Mouse (Mus musculus): Measurements from ENCODE around the gene Tbata.

The Tbata gene

DNA sequence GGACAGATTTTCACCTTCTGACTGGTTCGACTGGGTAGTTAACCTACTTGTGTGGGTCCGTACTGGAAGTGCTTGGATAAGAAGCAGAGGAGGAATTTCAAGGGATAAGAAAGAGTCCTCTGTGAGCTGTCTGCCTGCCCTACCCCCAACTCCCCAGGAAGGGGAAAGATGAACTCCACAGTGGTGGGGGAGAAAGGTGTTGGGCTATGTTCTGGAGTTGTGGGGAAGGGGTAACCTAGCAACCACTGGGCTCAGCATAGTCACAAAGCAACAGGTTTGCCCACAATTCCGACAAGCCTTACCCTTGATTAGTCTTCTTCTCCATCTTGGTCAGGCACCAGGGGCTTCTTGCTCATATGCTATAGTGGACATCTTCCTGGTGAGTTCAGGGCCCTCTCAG lies at the start of gene Tbata:
Gene Tbata, plus strand, starts transcription at position 301 of the 400 bp plus-strand sequence.
- no peak for DNase-seq (ENCODE audit: low spot score)

DNA sequence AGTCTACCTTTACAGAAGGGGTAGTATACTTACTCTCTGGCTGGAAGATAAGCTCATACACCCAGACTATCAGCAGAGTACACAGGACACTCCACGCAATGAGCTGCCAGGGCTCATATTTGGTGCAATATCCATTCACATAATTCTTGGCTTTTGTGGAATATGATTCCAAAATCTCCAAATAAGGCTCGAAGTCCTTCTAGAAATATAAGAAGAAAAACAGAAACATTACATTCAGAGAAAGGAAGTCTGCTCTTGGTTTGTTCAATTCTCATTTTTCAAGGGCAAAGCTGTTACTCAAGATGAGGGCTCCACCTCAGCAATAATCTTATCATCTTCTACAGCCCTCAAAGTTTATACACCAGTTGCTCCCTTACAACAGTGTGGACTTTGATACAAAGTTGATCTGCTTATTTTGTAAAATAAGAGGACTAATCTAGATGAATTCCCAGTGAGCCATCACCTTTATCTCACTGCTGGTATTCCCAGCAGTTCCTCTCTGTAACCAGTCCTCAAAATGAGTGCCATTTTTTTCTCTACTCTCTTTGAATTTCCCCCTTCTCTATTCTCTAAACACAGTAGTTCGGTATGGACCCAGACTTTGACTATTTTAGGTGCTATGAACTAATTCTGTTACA lies 48.4 kb upstream of the Tbata start:
- no peak for DNase-seq (ENCODE audit: low spot score)

DNA sequence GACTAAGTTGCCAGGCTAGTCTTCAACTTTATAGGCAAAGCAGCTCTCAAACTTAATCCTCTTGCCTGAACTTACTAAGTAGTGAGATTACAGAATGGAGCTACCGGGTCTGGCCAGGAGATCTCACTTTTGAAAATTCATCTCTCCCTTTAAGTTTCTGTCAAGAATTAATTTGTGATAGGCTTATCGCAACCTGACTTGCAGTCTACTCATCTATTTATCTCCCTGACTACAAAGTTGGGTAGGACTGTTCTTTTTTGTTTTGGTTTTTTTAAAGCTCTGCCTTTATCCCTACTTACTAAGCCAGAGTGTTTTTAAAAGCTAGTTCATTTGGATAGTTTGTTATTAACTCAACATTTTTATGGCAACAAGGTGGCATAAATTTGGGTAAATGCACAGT lies 47.3 kb upstream of the Tbata start:
- DNase-seq (ENCODE audit: low spot score): no peak

DNA sequence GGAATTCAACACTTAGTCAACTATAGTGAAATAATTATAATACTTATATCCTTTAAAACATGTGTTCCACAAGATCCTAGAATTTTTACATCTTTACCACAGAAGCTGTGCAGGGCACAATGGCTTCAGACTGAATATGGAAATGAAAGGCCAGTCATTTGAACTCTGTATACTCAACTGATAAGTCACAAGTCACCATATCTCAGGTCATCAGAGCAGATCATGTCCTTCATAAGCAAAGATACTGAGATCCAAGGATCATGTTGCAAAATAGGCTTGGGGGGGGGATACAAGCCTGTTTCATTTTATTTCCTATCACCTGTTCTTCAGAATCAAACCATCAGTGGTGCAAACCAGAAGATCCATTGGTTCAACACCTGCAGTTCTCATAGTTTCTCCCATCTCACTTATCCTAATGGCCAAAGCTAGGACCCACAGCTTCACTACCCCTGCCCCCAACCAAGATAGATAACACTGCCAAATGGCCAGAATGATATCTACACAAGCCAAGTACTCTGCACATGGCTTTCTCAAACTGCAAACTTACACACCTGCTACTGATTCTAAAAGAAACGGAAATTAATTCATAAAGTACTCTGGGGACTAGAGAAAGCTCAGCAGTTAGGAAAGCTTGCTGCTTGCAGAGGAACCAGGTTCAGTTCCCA lies 42.9 kb upstream of the Tbata start:
- no peak for DNase-seq (ENCODE audit: low spot score)

DNA sequence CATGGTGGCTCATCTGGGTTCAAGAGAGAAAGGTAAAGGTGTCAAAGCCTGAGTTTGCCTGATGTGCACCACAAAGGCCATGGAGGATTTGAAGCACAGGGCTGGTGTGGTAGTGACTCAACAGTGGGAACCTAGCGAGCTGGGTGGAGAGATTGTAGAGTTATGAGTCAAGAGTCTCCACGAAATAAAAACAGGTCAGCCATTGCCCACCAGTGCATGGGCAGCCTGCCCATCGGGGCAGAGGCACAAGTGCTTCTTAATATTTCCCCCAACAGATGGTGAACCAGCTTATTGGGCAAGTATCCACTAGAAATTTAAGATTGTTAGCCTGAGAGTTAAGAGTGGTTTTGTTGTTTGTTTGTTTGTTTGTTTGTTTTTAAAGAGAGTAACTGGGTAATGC lies 40.8 kb upstream of the Tbata start:
- DNase-seq (ENCODE audit: low spot score): no peak

DNA sequence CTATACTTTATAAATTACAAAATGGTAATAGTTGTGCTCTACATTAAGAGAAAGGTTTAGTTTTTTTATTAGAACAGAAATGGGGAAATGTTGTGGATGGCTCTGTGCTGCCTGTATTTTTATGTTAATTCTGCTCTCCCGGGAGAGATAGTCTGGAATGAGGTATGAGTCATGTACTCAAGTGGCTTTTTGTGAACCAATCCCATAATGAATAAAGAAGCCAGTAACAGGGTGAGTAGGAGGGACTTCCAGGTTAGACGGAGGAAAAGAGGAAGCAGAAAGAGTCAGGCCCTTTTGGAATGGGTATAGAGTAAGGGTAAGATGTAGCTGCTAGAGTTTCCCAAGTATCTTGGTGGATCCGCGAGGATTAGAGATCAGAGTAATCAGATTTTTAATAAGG lies 37.7 kb upstream of the Tbata start:
- DNase-seq (ENCODE audit: low spot score): no peak

DNA sequence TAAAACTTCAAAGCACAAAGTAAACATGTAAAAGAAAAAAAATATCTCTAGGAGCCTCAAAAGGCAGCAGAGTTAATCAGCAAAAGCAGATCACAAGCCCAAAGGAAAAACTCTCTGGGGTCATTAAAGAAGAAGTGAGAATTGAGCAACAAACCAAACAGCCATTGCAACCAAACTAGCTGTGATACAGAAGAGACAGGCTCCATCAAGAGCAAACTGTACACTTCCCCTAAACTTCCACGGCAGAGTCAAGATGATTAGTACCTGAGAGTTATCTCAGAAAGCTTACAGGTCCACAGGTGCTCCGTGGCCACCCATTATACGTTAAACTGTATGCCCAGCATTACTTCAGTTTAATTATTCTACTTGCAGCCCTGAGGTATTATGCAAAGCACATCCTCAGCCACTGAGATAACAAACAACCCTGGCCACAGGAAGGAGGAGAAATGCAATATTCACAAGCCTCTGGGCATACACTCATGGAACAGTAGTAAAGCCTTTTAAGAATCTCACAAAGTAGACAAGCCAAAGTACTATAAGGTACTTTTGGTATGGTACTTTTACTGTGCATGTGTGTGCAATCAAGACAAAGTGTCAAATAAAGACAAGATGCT lies 36.4 kb upstream of the Tbata start:
- no peak for DNase-seq (ENCODE audit: low spot score)

DNA sequence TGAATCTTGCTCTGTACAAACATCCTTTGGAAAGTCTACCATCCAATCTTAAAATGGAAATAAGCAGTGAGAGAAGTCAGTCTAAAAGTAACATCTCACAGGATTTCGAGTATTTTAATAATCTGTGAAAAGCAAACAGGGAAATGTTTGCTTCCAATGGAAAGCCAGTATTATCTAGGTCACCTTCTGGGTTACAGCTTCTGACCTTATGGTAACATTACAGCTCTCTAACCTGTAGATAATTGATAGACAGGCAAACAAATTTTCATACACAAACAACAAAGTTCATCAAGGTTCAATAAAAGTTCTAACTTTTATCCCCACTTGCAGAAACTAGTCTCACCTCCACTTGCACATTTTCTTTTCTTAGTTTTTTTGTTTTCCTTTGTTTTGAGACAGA lies 34.2 kb upstream of the Tbata start:
- DNase-seq (ENCODE audit: low spot score): no peak

DNA sequence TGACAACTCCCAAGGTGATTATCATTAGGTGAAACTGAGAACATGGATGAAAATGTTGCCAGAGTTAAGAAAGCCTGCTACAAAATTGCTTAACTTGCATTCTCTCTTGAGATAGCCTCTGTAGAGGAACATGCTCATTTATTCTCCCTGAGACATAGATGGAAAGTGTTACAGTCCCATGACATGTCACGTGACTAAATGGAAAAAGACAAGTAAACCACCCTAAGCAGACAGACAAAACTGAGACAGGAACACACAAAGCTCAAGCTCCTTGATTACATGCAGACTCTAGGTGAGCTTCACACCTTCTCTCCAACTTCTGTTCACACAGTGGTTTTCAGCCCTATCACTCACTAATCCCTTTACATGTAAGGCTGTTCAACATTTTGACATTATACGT lies 28.4 kb upstream of the Tbata start:
- DNase-seq (ENCODE audit: low spot score): no peak

DNA sequence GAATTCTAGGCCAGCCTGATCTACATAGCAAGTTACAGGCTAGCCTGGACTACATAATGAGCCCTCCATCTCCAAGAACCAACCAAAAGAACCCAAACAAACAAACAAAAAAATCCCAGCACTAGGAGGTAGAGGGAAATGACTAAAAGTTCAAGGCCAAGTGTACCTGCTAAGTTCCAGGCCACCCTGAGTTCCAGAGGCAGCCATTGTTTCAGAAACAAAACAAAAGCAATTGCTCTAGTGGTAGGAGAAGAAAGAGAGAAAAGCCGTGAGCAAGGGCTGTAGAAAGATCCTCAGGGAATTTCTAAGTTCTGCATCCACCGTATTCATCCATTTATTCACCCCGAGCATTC lies 26.0 kb upstream of the Tbata start:
- no peak for DNase-seq (ENCODE audit: low spot score)

DNA sequence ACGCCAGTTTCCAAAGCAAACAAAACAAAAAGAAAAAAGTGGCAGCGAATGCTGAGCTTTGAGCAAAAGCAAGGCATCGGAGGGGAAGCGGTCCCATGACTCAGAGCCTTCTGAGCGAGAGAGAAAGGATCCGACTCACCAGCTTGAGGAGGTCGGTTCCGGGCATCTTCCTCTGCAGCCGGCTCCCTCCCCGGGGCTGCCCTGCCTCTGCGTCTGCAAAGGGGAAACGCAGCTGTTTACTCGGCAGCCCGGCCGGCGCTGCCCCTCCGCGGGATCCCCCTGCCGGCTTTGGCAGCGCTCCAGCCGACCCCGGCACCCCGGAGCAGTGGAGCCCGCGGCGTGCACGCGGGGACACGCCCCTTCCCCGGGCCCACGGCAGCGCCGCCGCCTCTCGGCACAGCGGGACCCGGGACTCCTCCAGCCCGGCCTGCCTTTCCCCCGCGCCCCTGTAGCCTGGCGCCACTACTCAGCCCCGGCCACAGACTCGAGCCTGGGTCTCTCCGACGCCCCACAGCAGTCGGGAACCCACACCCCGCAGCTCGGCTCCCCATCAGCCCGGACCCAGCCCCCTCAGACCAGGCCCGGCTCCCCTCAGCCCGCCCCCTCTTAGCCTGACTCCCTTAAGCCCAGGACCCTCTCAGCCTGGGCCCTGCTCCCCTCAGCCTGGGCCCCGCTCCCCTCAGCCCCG lies 25.5 kb upstream of the Tbata start:
- DNase-seq (ENCODE audit: low spot score): peak; percentile 42

DNA sequence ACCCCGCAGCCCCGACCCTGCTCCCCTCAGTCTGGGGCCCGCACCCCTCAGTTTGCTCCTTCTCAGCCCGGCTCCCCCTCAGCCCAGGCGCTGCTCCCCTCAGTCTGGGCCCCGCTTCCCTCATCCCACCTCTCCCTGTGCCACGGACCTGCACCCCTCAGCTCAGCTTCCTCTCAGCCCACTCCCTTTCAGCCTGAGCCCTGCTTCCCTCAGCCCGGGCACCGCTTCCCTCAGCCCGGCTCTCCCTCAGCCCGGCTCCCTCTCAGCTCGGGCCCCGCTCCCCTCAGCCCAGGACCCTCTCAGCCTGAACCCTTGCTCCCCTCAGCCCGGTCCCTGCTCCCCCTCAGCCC lies 25.0 kb upstream of the Tbata start:
- no peak for DNase-seq (ENCODE audit: low spot score)

DNA sequence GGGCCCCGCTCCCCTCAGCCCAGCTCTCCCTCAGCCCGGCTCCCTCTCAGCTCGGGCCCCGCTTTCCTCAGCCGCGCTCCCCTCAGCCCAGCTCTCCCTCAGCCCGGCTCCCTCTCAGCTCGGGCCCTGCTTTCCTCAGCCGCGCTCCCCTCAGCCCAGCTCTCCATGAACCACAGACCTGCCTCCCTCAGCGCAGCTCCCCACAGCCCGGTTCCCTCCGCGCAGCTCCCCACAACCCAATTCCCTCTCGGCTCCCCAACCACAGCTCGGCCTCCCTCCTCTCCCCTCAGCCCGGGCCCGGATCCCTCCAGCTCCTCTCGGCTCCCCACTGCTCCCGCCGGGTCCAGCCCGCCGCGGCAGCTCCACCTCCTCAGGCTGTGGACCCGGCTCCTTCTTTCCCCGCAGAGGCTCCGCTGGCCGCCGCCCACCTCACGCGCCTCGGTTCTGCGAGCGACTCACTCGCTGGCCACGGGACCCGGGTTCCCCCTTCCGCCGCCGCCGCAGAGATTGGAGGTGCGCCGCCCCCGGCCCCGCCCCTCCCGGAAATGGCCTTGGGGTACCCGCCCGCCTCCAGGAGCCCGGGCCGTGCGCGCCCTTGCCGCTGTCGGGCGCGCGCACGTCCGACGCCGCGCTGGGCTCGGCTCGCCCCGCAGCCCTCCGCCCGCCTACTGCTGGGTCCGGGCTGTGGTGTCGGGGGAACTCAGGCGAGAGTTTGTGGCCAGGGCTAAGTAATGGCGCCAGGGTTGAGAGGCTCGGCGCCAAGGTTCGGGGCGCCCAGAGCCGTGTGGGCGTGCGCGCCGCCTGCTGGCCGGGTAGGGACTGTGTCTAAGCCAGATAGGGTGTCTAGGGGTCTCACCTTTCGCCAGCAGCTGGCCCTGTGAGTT lies 24.4 kb upstream of the Tbata start, which contains the start of gene Sgpl1:
Gene Sgpl1, minus strand, starts transcription at position 547 of the 884 bp plus-strand sequence.
- peak; percentile 86 for DNase-seq (ENCODE audit: low spot score)

DNA sequence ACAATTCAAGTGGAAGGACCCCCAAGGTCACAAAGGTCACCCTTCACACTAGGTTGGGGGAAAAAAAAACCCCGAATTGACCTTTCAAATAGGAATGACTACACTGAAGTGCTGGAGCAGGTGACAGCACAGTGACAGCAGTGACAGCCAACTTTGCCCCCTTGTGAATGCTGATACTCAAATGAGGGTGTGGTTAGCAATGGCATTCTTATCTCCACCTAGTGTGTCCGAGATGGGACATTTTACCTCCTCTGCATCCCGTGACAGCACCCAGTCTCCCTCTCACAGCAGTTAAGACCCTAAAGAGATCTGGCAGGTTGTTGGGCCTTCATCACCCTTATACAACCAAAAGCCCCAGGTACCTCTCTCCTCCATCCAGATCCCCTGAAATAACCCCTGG lies 22.3 kb upstream of the Tbata start:
- no peak for DNase-seq (ENCODE audit: low spot score)

DNA sequence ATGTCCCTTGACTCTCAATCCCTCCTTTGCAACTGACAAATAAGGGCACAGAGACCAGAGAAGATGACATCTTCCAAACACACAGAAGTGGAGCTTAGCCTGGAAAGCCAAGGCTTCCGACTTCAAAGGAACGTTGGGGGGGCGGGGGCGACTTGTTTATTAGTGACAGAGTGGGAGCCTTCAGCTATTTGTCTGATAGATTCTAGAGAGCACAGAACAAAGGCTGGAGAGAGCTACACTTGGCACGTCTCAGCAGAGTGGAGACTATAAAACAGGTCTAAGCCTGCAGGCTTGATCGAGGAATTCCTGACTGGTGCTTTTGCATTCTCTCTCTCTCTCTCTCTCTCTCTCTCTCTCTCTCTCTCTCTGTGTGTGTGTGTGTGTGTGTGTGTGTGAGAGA lies 21.1 kb upstream of the Tbata start:
- DNase-seq (ENCODE audit: low spot score): no peak

DNA sequence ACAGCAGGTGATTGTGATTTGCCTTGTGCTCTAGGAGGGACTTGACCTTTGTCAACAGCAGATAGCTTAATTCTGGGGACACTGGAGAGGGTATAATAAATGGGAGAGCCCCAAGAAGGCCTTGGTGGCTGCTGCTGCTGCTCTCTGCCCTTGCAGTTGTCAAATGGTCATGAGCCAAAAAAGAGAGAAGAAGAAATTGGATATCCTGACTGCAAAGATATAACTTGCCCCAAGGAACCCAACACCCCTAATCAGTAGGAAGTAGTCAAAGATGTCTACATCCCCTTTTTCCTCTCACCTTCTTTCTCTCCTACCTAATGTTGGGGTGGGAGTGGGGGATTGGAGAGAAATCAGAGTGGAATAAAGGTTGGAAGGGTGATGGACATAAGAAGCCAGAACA lies 19.6 kb upstream of the Tbata start:
- DNase-seq (ENCODE audit: low spot score): no peak

DNA sequence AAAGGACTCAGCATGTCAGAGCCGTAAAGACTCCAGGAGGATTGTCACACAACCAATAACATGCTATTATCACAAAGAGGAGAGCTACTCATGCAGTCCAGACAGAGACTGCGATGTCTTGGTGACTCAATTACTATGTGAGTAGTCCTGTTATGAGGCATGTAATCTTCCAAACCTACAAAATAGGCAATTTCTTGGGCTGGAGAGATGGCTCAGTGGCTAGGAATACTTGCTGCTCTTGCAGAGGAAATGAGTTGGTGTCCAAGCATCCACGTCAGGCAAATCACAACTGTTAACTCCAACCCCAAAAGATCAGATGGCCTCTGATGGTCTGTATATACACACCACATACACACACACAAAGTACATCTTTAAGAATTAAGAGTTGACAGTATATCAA lies 16.1 kb upstream of the Tbata start:
- no peak for DNase-seq (ENCODE audit: low spot score)

DNA sequence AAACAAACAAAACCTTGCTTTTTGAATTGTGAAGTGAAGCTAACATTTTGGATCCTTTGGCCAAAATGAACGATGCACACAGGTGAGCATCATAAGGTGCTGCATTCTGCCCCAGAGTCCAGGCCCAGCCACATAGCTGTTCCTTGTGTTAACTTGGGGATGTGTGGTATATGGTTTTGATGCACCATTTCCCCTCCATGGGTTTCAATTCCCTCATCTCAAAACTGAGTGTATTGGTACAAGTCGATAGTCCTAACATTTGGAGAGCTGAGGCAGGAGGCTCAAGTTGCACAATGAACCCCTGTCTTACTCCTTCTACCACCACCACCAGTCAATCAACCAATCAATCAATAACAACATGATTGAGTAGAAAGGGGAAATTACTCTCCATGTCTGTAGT lies 15.3 kb upstream of the Tbata start:
- DNase-seq (ENCODE audit: low spot score): no peak

DNA sequence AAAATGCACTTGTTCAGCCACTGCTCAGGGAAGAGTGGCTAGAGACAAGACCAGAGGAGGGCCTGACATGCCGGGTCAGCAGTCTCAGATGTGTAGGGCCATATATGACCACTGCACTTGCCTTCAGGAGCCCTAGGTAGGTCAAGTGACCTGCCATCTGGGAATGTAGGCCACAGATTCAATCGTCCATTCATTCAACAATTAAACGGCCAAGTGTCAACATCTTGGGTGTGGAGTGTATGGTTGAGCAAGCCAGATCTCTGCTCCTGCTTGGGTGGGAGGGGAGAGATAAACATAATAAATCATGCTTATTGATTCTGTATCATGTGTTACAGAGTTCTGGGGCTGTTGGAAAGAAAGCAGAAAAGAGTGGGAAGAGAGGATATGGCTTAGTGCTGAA lies 13.2 kb upstream of the Tbata start:
- DNase-seq (ENCODE audit: low spot score): no peak

DNA sequence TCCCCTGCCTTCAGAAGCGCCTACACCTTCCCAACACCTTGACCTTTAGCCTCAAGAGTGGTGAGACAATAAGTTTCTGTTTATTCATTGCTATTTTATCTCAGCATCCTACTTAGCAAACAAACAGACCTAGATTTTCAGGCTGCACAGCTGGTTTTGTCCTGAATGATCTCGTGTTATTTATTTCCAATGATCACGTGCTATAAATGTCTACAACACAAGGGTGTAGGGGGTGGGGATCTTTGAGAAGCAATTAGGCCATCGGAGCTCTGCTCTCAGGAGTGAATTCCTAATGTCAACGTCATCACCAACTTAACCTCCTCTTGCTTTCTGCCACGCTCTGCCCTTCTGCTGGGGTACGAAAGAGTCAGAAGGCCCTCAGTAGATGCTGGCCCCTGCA lies 11.7 kb upstream of the Tbata start:
- no peak for DNase-seq (ENCODE audit: low spot score)

DNA sequence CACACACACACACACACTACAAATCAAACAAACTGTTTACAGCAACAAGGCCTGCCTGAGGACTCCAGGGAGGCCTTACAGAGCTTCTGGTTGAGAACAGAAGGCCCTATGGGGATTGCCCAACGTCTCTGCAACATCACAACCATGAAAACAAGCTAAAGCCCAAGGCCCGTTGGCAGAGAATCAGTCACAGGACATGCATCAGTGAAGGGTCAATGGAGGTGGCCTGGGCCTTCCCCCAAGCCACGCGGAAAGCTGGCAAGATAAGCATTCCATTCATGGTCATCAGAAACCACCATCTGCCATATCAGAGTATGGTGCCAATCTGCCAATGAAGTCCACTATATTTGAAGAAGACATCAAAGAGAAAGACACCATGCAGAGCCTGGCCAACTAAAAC lies 11.1 kb upstream of the Tbata start:
- no peak for DNase-seq (ENCODE audit: low spot score)

DNA sequence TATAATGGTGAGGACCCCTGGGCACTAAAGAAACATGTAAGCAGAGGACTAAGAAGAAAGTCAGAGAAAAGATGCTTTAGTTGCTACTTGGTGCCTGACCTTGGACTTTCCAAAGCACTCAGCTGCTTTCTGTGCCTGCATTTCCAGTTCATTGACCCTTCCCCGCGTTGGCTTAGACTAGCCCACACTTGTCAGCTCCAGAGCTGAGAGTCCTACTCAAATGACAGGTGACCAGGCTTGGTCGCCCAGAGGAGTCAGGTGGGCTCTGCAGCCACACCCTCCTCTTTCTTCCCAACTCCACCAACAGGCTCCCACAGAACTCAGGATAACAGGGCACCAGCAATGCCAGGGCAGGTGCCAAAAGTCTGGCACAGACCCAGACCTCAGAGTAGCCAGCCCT lies 9.4 kb upstream of the Tbata start:
- no peak for DNase-seq (ENCODE audit: low spot score)
